Mouse (Mus musculus): Measurements from ENCODE around the gene Zscan4e.
"Not testable (repeated sequence)": the region's sequence is repeated elsewhere in the genome, so short reads cannot be mapped to it uniquely, and the experiment has no call there.

Zscan4e gene

DNA sequence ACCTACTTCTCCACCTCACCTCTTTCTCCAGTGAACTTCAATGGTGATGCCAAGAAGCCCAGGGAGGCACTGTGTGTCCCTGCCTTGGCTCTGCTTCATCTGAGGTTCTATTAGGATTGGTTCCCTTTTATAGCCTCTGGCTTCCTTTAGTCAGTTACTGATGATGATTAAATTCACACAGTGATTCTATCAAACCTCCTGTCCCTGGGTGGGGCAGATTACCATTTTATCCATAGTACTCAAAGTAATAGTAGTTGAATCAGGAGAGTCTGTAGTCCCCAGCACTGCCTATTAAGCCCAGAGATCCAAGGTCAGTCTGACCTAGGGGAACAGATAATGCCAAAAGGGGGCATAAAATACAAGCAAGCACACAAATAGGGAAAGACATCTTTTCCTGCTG is at the start of gene Zscan4e:
TSS of gene Zscan4e (minus strand) at position 101 of the 400 bp plus-strand sequence.
- DNase-seq: not testable (repeated sequence)
